Mouse (Mus musculus) left cerebral cortex, postnatal 4 days (tissue): ENCODE data around the gene Rnls. TPM values are rescaled to one million over a fixed set of nuclear protein-coding genes. Genes with fewer than 3 reads are reported as not detected.

Experiments
- microRNA-seq: library from miRNA; unstranded; fragments of <30 nt; microRNA quantifications from one replicate; pipeline ENCODE4 v1.2.0, GENCODE M21; 2022
- total RNA-seq, 2 experiments: library from RNA; stranded (reverse); gene quantifications; 2 replicates each; pipeline ENCODE4 v1.2.3; 2021

Gene Rnls
- total RNA-seq, 2 experiments from 2014 or later, result 1.1 to 2.2 TPM

Small RNAs within 50 kb of the gene (microRNA-seq; reads per million reads assigned to microRNA genes)
- not detected for gene Mir3970

Other genes starting within 250 kb of the Rnls start
- under 1 TPM in 1 of 2 experiments, not detected in 1; 0.22 TPM for gene Lipo4, start 125.5 kb upstream of the Rnls start, total RNA-seq
- gene Gm8978, start 233.0 kb upstream of the Rnls start, total RNA-seq, result not detected